Mouse (Mus musculus) intestine, embryonic 16.5 days (tissue): ENCODE results near the gene Riox1. TPM values are rescaled to one million over a fixed set of nuclear protein-coding genes. Genes with fewer than 3 reads are reported as not detected.
"Not testable (repeated sequence)": the region's sequence is repeated elsewhere in the genome, so short reads cannot be mapped to it uniquely, and the experiment has no call there.

Experiments
- ATAC-seq: fragments of 200-750 bp; cut with Nextera tagmentation; 2 replicates; pipeline ENCODE4 v1.8.0; 2017; ENCODE audit warnings: moderate TSS enrichment, moderate library complexity
- H3K27ac ChIP-seq: fragments of 300-500 bp; sonication (generic); 2 replicates; pipeline ENCODE4 v1.5.1; 2014; ENCODE audit warnings: mild to moderate bottlenecking, low read length
- H3K27me3 ChIP-seq: fragments of 300-500 bp; sonication (generic); replicated peaks from 2 replicates; pipeline ENCODE4 v1.6.1; 2014; ENCODE audit warnings: low read length, control low read depth, mixed read lengths; ENCODE audit not compliant: control insufficient read depth, insufficient read depth
- H3K36me3 ChIP-seq: fragments of 300-500 bp; sonication (generic); 2 replicates; pipeline ENCODE4 v1.6.1; 2014; ENCODE audit warnings: low read length, control low read depth; ENCODE audit not compliant: control insufficient read depth, insufficient read depth
- H3K4me1 ChIP-seq: fragments of 300-500 bp; sonication (generic); 2 replicates; pipeline ENCODE4 v1.6.1; 2014; ENCODE audit warnings: low read length, control low read depth, mixed read lengths; ENCODE audit not compliant: control insufficient read depth, insufficient read depth
- H3K4me2 ChIP-seq: fragments of 300-500 bp; sonication (generic); 2 replicates; pipeline ENCODE4 v1.6.1; 2014; ENCODE audit warnings: low read depth, low read length, control low read depth
- H3K4me3 ChIP-seq: fragments of 300-500 bp; sonication (generic); 2 replicates; pipeline ENCODE4 v1.5.1; 2014; ENCODE audit warnings: mild to moderate bottlenecking, low read length
- H3K9ac ChIP-seq: fragments of 300-500 bp; sonication (generic); 2 replicates; pipeline ENCODE4 v1.6.1; 2014; ENCODE audit warnings: low read depth, low read length
- H3K9me3 ChIP-seq: fragments of 300-500 bp; sonication (generic); 2 replicates; pipeline ENCODE4 v1.6.1; 2016; ENCODE audit warnings: low read length, control low read depth; ENCODE audit not compliant: control insufficient read depth
- WGBS: fragments of 180-500 bp; shearing (Covaris S2); extraction: QIAGEN DNeasy Blood & Tissue Kit; methylation state at CpG from one replicate; pipeline ENCODE4 v1.1.7; 2014; 5-methylcytosine and 5-hydroxymethylcytosine counted together
- polyA plus RNA-seq: library from polyadenylated mRNA; unstranded; fragments of >200 nt; fragmentation: Nextera tagmentation; extraction: Ambion mirVana; gene quantifications from 2 replicates; pipeline ENCODE4 v1.2.1, GENCODE M21; 2015

Gene Riox1
- polyA plus RNA-seq, 1 experiment from 2014 or later: 10.2 TPM

- peaks cover 25% of the 10 kb centered on the region for H3K4me1 ChIP-seq
- WGBS: 68% methylated on average over 1 of the region's 1 CpGs
- no peak overlapping the region for H3K4me2 ChIP-seq
- no peaks in the 10 kb centered on the region for H3K9me3 ChIP-seq
- H3K9ac ChIP-seq: no peak overlapping the region
- no peaks in the 10 kb centered on the region for H3K36me3 ChIP-seq
- H3K4me3 ChIP-seq: no peak overlapping the region
- peak overlapping the region; percentile 77 for H3K27ac ChIP-seq
- ATAC-seq: no peak
- no peaks in the 10 kb centered on the region for H3K27me3 ChIP-seq
Observed at GRCm38 (mm10) chr12:83923486-83923859, 26.9 kb upstream of the Riox1 start.

DNA sequence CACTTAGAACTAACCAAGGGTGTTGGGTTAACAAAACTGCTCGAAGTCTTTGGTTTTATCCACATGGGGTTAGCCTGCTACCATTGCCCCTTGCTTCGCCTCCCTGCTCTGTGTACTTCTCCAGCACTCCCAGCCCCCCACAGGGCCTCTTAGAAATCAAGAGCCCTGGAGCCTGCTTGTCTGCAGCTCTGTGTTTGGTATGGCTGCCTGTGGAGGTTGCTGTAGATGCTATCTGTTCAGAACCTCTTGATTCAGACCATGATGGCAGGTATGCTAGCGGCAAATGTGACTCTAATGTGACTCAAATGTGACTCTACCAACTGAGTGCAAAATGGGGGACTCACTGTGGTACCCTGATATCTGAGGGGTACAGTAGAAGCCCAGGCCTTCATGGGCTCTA is 26.1 kb upstream of the Riox1 start:
- WGBS: 65% methylated on average over 3 of the region's 3 CpGs
- H3K4me1 ChIP-seq: peaks cover 30% of the 10 kb centered on the region

GRCm38 (mm10) chr12:83925160-83925703 is 25.2 kb upstream of the Riox1 start:
- peak overlapping the region; percentile 45 for H3K4me2 ChIP-seq
- H3K27me3 ChIP-seq: no peaks in the 10 kb centered on the region
- H3K27ac ChIP-seq: peak overlapping the region; percentile 79
- H3K9me3 ChIP-seq: no peaks in the 10 kb centered on the region
- 0 out of 2 replicates have a peak overlapping the region, but pooled peaks have one; percentile 4 for H3K4me3 ChIP-seq
- no peaks in the 10 kb centered on the region for H3K36me3 ChIP-seq
- peaks cover 27% of the 10 kb centered on the region for H3K4me1 ChIP-seq
- ATAC-seq: peak; percentile 29
- peak overlapping the region; percentile 41; the same call in 1 of the 2 replicates for H3K9ac ChIP-seq
- 41% methylated on average over 7 of the region's 7 CpGs for WGBS

More for the DNA sequence above, 26.1 kb upstream of the Riox1 start:
- ATAC-seq: no peak
- Histone ChIP-seq H3K27ac (peak overlapping the region; percentile 77), H3K4me2 (no peak overlapping the region), H3K36me3 (no peaks in the 10 kb centered on the region), H3K4me3 (no peak overlapping the region), H3K27me3 (no peaks in the 10 kb centered on the region), H3K9me3 (no peaks in the 10 kb centered on the region), H3K9ac (0 out of 2 replicates have a peak overlapping the region, but pooled peaks have one; percentile 17)

GRCm38 (mm10) chr12:83926061-83926460 is 24.3 kb upstream of the Riox1 start:
- Histone ChIP-seq H3K9me3 (no peaks in the 10 kb centered on the region), H3K27ac (no peak overlapping the region; the same call in 1 of the 2 replicates), H3K36me3 (no peaks in the 10 kb centered on the region), H3K4me1 (peaks cover 27% of the 10 kb centered on the region), H3K4me2 (no peak overlapping the region), H3K27me3 (no peaks in the 10 kb centered on the region), H3K4me3 (no peak overlapping the region), H3K9ac (no peak overlapping the region)
- WGBS: 67% methylated on average over 2 of the region's 2 CpGs
- ATAC-seq: no peak

DNA sequence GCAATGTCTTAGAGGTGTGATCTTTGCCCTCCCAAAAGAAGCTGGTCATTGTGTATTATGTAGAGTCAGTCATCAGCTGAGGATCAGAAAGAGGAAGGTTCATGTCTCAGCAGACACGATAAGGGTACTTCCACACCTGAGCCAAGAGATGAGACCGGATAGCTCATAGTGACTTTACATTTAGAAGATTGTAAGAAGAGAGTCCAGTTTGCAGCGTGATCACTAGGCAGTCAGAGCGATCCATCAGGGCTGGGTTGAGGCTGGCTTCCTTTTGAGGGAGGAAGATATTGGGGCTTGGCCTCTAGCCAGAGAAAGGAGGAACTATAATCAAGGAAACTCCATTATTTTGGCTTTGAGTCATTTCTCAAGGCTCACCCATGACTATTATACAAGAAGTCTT is 22.7 kb upstream of the Riox1 start:
- H3K36me3 ChIP-seq: no peaks in the 10 kb centered on the region
- H3K9me3 ChIP-seq: no peaks in the 10 kb centered on the region
- H3K4me1 ChIP-seq: peaks cover 27% of the 10 kb centered on the region
- H3K27me3 ChIP-seq: no peaks in the 10 kb centered on the region
- H3K27ac ChIP-seq: no peak overlapping the region
- ATAC-seq: no peak
- 73% methylated on average over 4 of the region's 4 CpGs for WGBS
- no peak overlapping the region for H3K4me3 ChIP-seq
- H3K4me2 ChIP-seq: no peak overlapping the region
- no peak overlapping the region for H3K9ac ChIP-seq

- Histone ChIP-seq H3K27ac (peak overlapping the region; percentile 28; the same call in 1 of the 2 replicates), H3K9ac (no peak overlapping the region), H3K27me3 (no peaks in the 10 kb centered on the region), H3K9me3 (no peaks in the 10 kb centered on the region; the same call in 1 of the 2 replicates), H3K4me1 (peaks cover 16% of the 10 kb centered on the region), H3K36me3 (no peaks in the 10 kb centered on the region), H3K4me3 (no peak overlapping the region), H3K4me2 (no peak overlapping the region)
- no peak for ATAC-seq
- 25% methylated on average over 2 of the region's 2 CpGs for WGBS
Observed at GRCm38 (mm10) chr12:83929186-83929804, 21.1 kb upstream of the Riox1 start.

DNA sequence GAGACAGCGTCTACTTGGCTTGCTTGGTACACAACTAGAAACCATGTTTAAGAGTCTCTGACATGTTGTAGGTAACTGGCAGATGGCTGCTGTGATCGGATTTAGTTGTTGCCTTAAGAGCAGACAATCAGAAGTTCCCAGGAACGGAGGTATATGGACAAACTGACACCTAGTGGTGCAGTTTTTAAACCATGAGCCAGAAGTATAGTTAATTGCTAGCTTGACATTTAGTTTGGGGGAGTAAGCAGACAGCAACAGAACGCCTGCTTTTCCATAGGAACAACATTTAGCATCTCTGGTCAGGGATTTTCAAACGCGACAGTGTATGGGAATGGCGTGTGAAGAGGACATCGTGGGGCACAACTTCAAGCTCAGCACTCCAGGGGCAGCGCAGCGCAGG is 12.8 kb upstream of the Riox1 start:
- Histone ChIP-seq H3K27me3 (no peaks in the 10 kb centered on the region), H3K9me3 (peaks cover 4% of the 10 kb centered on the region), H3K9ac (no peak overlapping the region), H3K4me1 (no peaks in the 10 kb centered on the region), H3K4me2 (no peak overlapping the region), H3K4me3 (no peak overlapping the region), H3K36me3 (no peaks in the 10 kb centered on the region), H3K27ac (no peak overlapping the region)
- 62% methylated on average over 10 of the region's 10 CpGs for WGBS
- no peak for ATAC-seq

GRCm38 (mm10) chr12:83938592-83938991 is 11.8 kb upstream of the Riox1 start:
- not testable (repeated sequence) for H3K9me3 ChIP-seq, H3K9ac ChIP-seq, H3K27ac ChIP-seq, H3K36me3 ChIP-seq, H3K4me3 ChIP-seq, H3K4me2 ChIP-seq, H3K27me3 ChIP-seq, H3K4me1 ChIP-seq, ATAC-seq
- WGBS: 38% methylated on average over 1 of the region's 1 CpGs

DNA sequence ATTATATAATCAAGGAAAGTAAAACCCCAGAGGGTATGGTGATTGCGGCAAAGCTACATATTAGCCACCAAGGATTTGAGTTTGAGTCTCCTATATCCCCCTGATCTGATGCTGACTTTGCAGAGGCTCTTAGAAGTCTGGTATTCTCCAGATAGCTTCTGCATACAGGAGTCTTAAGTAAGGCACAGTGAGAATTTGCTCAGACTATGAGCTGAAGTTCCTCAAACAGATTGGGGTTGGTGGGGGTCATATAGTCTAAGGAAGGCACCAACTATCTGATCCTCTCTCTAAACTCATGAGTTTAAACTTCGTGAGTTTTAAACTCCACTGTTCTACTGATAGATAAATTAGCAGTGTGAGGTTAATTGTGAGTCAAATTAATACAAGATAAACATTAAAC is 11.1 kb upstream of the Riox1 start:
- no peaks in the 10 kb centered on the region for H3K4me1 ChIP-seq
- no peak overlapping the region for H3K4me3 ChIP-seq
- H3K27ac ChIP-seq: no peak overlapping the region
- WGBS: 83% methylated on average over 2 of the region's 2 CpGs
- no peak overlapping the region for H3K4me2 ChIP-seq
- H3K9me3 ChIP-seq: peaks cover 3% of the 10 kb centered on the region
- no peak overlapping the region for H3K9ac ChIP-seq
- H3K36me3 ChIP-seq: no peaks in the 10 kb centered on the region
- no peaks in the 10 kb centered on the region for H3K27me3 ChIP-seq
- no peak for ATAC-seq
